Mouse (Mus musculus) adipocyte (in vitro differentiated cells): ENCODE data around the gene Srsf4.

Source experiments
- DNase-seq: peaks from one replicate; pipeline ENCODE4 v3.0.0-alpha.2; 2016; ENCODE audit warnings: low spot score

The Srsf4 gene

GRCm38 (mm10) chr4:131872672-131873292, 635 bp upstream of the Srsf4 start:
- DNase-seq: no peak

- DNase-seq: no peak
Observed at GRCm38 (mm10) chr4:131874169-131874536, 736 bp downstream of the Srsf4 start.

- no peak for DNase-seq
Observed at GRCm38 (mm10) chr4:131874567-131874966, 1.1 kb downstream of the Srsf4 start.

GRCm38 (mm10) chr4:131875242-131875641, 1.8 kb downstream of the Srsf4 start:
- no peak for DNase-seq

GRCm38 (mm10) chr4:131876836-131877235, 3.4 kb downstream of the Srsf4 start:
- DNase-seq: no peak

- no peak for DNase-seq
Observed at GRCm38 (mm10) chr4:131879692-131880091, 6.3 kb downstream of the Srsf4 start.

GRCm38 (mm10) chr4:131881306-131881705, 7.9 kb downstream of the Srsf4 start:
- no peak for DNase-seq

GRCm38 (mm10) chr4:131883571-131883970, 10.2 kb downstream of the Srsf4 start:
- DNase-seq: peak; percentile 36

- no peak for DNase-seq
Observed at GRCm38 (mm10) chr4:131885376-131885775, 12.0 kb downstream of the Srsf4 start.

- DNase-seq: no peak
Observed at GRCm38 (mm10) chr4:131888564-131888963, 15.1 kb downstream of the Srsf4 start.

- DNase-seq: no peak
Observed at GRCm38 (mm10) chr4:131890692-131891091, 17.3 kb downstream of the Srsf4 start.

- no peak for DNase-seq
Observed at GRCm38 (mm10) chr4:131897109-131897508, 23.7 kb downstream of the Srsf4 start.

GRCm38 (mm10) chr4:131897787-131898186, 24.4 kb downstream of the Srsf4 start:
- no peak for DNase-seq

GRCm38 (mm10) chr4:131898503-131899179, 25.2 kb downstream of the Srsf4 start:
- DNase-seq: no peak

- no peak for DNase-seq
Observed at GRCm38 (mm10) chr4:131899180-131899554, 25.8 kb downstream of the Srsf4 start.

GRCm38 (mm10) chr4:131901090-131901489, 27.7 kb downstream of the Srsf4 start:
- no peak for DNase-seq

- peak; percentile 32 for DNase-seq
Observed at GRCm38 (mm10) chr4:131904478-131904877, 31.1 kb downstream of the Srsf4 start.

GRCm38 (mm10) chr4:131906423-131906822, 33.0 kb downstream of the Srsf4 start:
- no peak for DNase-seq

GRCm38 (mm10) chr4:131907912-131908311, 34.5 kb downstream of the Srsf4 start:
- no peak for DNase-seq

GRCm38 (mm10) chr4:131910237-131910994, 37.0 kb downstream of the Srsf4 start:
- no peak for DNase-seq

GRCm38 (mm10) chr4:131911521-131911920, 38.1 kb downstream of the Srsf4 start:
- no peak for DNase-seq

GRCm38 (mm10) chr4:131913526-131913925, 40.1 kb downstream of the Srsf4 start:
- peak; percentile 26 for DNase-seq

- DNase-seq: peak; percentile 11
Observed at GRCm38 (mm10) chr4:131914046-131914643, 40.7 kb downstream of the Srsf4 start.
